10 mouse cellular contexts compared by ENCODE assay signal in genomic region chr2:172378332-172378731, GRCm38 (mm10). TPM values are rescaled to one million over a fixed set of nuclear protein-coding genes. Genes with fewer than 3 reads are reported as not detected.
A peak's percentile ranks its signal among the peaks of the same experiment; 100 is the strongest.
DNase-seq lines count a peak whose midpoint lies in the region; ATAC-seq lines count a peak whose summit lies in the region.
"Had no signal": no experiment of that assay in that cellular context is flagged by ENCODE, and none has a peak within 500 bp of the region (broad histone marks: within the 10 kb centered on the region; RNA-seq: fewer than 3 reads in every experiment).

No protein-coding gene starts in this region.

- H3K9ac ChIP-seq in heart, embryonic 11.5 days (ENCODE audit: low read depth, low read length): no peak overlapping the region
- H3K9ac ChIP-seq: hindbrain, embryonic 15.5 days had no signal

- H3K4me3 ChIP-seq in heart, embryonic 11.5 days (ENCODE audit: low read depth, low read length): no peak overlapping the region
- H3K4me3 ChIP-seq: hindbrain, embryonic 15.5 days; myocyte had no signal

- H3K27ac ChIP-seq in heart, embryonic 11.5 days (ENCODE audit: low read depth, low read length): no peak overlapping the region
- H3K27ac ChIP-seq: hindbrain, embryonic 15.5 days had no signal

- no peak overlapping the region for H3K4me2 ChIP-seq in heart, embryonic 11.5 days
- H3K4me2 ChIP-seq: hindbrain, embryonic 15.5 days had no signal

- WGBS in heart, embryonic 11.5 days (ENCODE audit: insufficient replicate concordance): 66% methylated on average over 7 of the region's 7 CpGs

- H3K9me3 ChIP-seq in heart, embryonic 11.5 days (replicated peaks; ENCODE audit: control insufficient read depth, low read length): no peaks in the 10 kb centered on the region
- H3K9me3 ChIP-seq: hindbrain, embryonic 15.5 days had no signal

- H3K4me1 ChIP-seq in heart, embryonic 11.5 days (ENCODE audit: control insufficient read depth, insufficient read depth, low read length): no peaks in the 10 kb centered on the region
- H3K4me1 ChIP-seq: hindbrain, embryonic 15.5 days had no signal

- DNase-seq in heart, adult 18-20 months: peak; percentile 25 to 34
- DNase-seq in 416B (ENCODE audit: low read depth): peak; percentile 69
- peak; percentile 46 for DNase-seq in NIH3T3 (ENCODE audit: low read depth)
- peak; percentile 36 for DNase-seq in kidney, adult 9 months
- peak; percentile 62 for DNase-seq in lung, postnatal 14 days
- DNase-seq in splenic B cell, adult 2 months (ENCODE audit: low read depth, low spot score): peak; percentile 90
- DNase-seq in cerebellum, adult 11-12 months: no peak

- ATAC-seq in heart, embryonic 11.5 days (replicated peaks; ENCODE audit: insufficient number of reproducible peaks, low FRiP score, low TSS enrichment): no peak

- H3K36me3 ChIP-seq in heart, embryonic 11.5 days (ENCODE audit: control insufficient read depth, insufficient read depth, low read length): peaks cover 57% of the 10 kb centered on the region
- peaks cover 13% of the 10 kb centered on the region for H3K36me3 ChIP-seq in splenic B cell, adult 2 months (ENCODE audit: control insufficient read depth, insufficient read depth, low read length, poor library complexity, severe bottlenecking)

- no peaks in the 10 kb centered on the region for H3K27me3 ChIP-seq in heart, embryonic 11.5 days (ENCODE audit: control insufficient read depth, insufficient read depth, low read length)
- H3K27me3 ChIP-seq in splenic B cell, adult 2 months (ENCODE audit: control insufficient read depth, insufficient read depth, low read length, poor library complexity, severe bottlenecking): no peaks in the 10 kb centered on the region; the same call in 1 of the 2 replicates
- H3K27me3 ChIP-seq: hindbrain, embryonic 15.5 days had no signal

RNA-seq across cellular contexts. Expression of gene Cstf1, which starts 7.9 kb away (rescaled TPM):
- 10 to 100 TPM; 14.2 to 19.4 TPM for total RNA-seq in heart, adult 18-20 months (2021)
- polyA plus RNA-seq in heart, embryonic 11.5 days (2014; fragmentation: Nextera tagmentation; extraction: Ambion mirVana): 34.4 and 34.6 TPM in 2 replicates

RNA-seq across cellular contexts. Expression of gene Aurka, which starts 8.0 kb away (rescaled TPM):
- under 1 TPM; 0.55 to 0.93 TPM for total RNA-seq in heart, adult 18-20 months (2021)
- 112 and 115 TPM in 2 replicates for polyA plus RNA-seq in heart, embryonic 11.5 days (2014; fragmentation: Nextera tagmentation; extraction: Ambion mirVana)

RNA-seq across cellular contexts. Expression of gene Cass4, which starts 15.3 kb away (rescaled TPM):
- under 1 TPM; 0.27 to 0.28 TPM for total RNA-seq in heart, adult 18-20 months (2021)
- 0.89 and 0.94 TPM in 2 replicates for polyA plus RNA-seq in heart, embryonic 11.5 days (2014; fragmentation: Nextera tagmentation; extraction: Ambion mirVana)

RNA-seq across cellular contexts. Expression of gene Fam210b, which starts 33.0 kb away (rescaled TPM):
- total RNA-seq in heart, adult 18-20 months (2021): 1 to 10 TPM; 5.5 to 5.9 TPM
- polyA plus RNA-seq in heart, embryonic 11.5 days (2014; fragmentation: Nextera tagmentation; extraction: Ambion mirVana): 24.1 and 26.6 TPM in 2 replicates
